Mouse (Mus musculus) ES-E14 (cell line): ENCODE measurements at regions not wholly inside any gene's neighbourhood (a gene's known extent, or its start where the extent isn't known, plus 50 kb on each side); places are given as distances from the start of the nearest gene placed in this dataset.

ENCODE experiments used
- DNase-seq: peaks from one replicate; pipeline ENCODE4 v3.0.0-alpha.2; 2013; ENCODE audit warnings: low read depth, low spot score
- H3K27ac ChIP-seq: 2 replicates; pipeline ENCODE4 v1.5.1; 2012; ENCODE audit warnings: low read depth, mild to moderate bottlenecking, low read length, moderate library complexity, mixed read lengths; ENCODE audit not compliant: poor library complexity, insufficient read depth, severe bottlenecking
- H3K36me3 ChIP-seq: 2 replicates; pipeline ENCODE4 v1.6.1; 2012; ENCODE audit warnings: mild to moderate bottlenecking, low read length, moderate library complexity, mixed read lengths; ENCODE audit not compliant: control insufficient read depth, poor library complexity, insufficient read depth, severe bottlenecking
- H3K4me1 ChIP-seq, 2 experiments: fragments of 150-350 bp in 1 of 2; sonication (generic) in 1 of 2; 2 replicates each; pipeline ENCODE4 v1.6.1; 2012; ENCODE audit warnings: low read length in 2 of 2, mild to moderate bottlenecking in 1 of 2, mixed read lengths in 1 of 2; ENCODE audit not compliant: control insufficient read depth in 2 of 2, insufficient read depth in 2 of 2, poor library complexity in 1 of 2
- H3K4me3 ChIP-seq, 2 experiments: fragments of 150-350 bp in 1 of 2; sonication (generic) in 1 of 2; 2 replicates each; pipeline ENCODE4 v1.5.1; 2012; ENCODE audit warnings: low read length in 2 of 2, low read depth in 1 of 2, mild to moderate bottlenecking in 1 of 2, mixed read lengths in 1 of 2; ENCODE audit not compliant: insufficient read depth in 1 of 2, poor library complexity in 1 of 2, severe bottlenecking in 1 of 2
- H3K9ac ChIP-seq: 2 replicates; pipeline ENCODE4 v1.6.1; 2012; ENCODE audit warnings: low read depth, mild to moderate bottlenecking, low read length, mixed read lengths; ENCODE audit not compliant: poor library complexity, insufficient read depth, severe bottlenecking
- H3K9me3 ChIP-seq: fragments of 150-350 bp; sonication (generic); 2 replicates; pipeline ENCODE4 v1.6.1; 2012; ENCODE audit warnings: low read depth, mild to moderate bottlenecking, low read length; ENCODE audit not compliant: control insufficient read depth, insufficient read depth
- CHD2 ChIP-seq: IDR thresholded peaks from 2 replicates; pipeline ENCODE4 v1.6.1; 2014; ENCODE audit warnings: mild to moderate bottlenecking, low read depth, low read length, inconsistent platforms
- HCFC1 ChIP-seq: IDR thresholded peaks from 2 replicates; pipeline ENCODE4 v1.6.1; 2012; ENCODE audit warnings: low read length, inconsistent platforms, borderline replicate concordance; ENCODE audit not compliant: insufficient read depth
- MAFK ChIP-seq: IDR thresholded peaks from 2 replicates; pipeline ENCODE4 v1.6.1; 2014; ENCODE audit warnings: mild to moderate bottlenecking, low read depth, low read length, inconsistent platforms; ENCODE audit not compliant: insufficient read depth
- ZC3H11A ChIP-seq: IDR thresholded peaks from 2 replicates; pipeline ENCODE4 v1.6.1; 2012; ENCODE audit warnings: low read depth, mild to moderate bottlenecking, inconsistent platforms, low read length, borderline replicate concordance
- ZNF384 ChIP-seq: IDR thresholded peaks from 2 replicates; pipeline ENCODE4 v1.6.1; 2012; ENCODE audit warnings: low read depth, low read length, inconsistent platforms
- in situ Hi-C, 2 experiments: fragments of 600-800 bp; cut with MboI; formaldehyde crosslinking; loops; one replicate each; pipeline ENCODE4 v1.15.1; 2025; ENCODE audit warnings: low sequenced_read_pairs in 2 of 2, inconsistent platforms in 1 of 2; ENCODE audit not compliant: unreplicated experiment in 2 of 2

GRCm38 (mm10) chr14:58910846-58911245, 231.8 kb downstream of the 1700129C05Rik start:
- no peaks in the 10 kb centered on the region for H3K36me3 ChIP-seq
- TF ChIP-seq ZC3H11A (no peak), MAFK (no peak), HCFC1 (no peak), CHD2 (no peak), ZNF384 (no peak)
- in situ Hi-C loops, result no loop called here
- no peaks in the 10 kb centered on the region for H3K9me3 ChIP-seq
- no peak overlapping the region for H3K27ac ChIP-seq
- DNase-seq, result no peak
- no peak overlapping the region for H3K9ac ChIP-seq
- no peaks in the 10 kb centered on the region for H3K4me1 ChIP-seq
- H3K4me3 ChIP-seq, result no peak overlapping the region

GRCm38 (mm10) chr14:58907932-58908331, 234.8 kb downstream of the 1700129C05Rik start:
- H3K4me3 ChIP-seq, result no peak overlapping the region
- no peak for TF ChIP-seq MAFK
- TF ChIP-seq HCFC1, result no peak
- no peak for TF ChIP-seq ZNF384
- no peak for TF ChIP-seq CHD2
- no peak for TF ChIP-seq ZC3H11A
- DNase-seq, result no peak

GRCm38 (mm10) chr14:58907359-58907758, 235.3 kb downstream of the 1700129C05Rik start:
- H3K4me3 ChIP-seq, result no peak overlapping the region
- in situ Hi-C loops, result no loop called here
- H3K9ac ChIP-seq, result no peak overlapping the region
- no peak for TF ChIP-seq MAFK
- no peak for TF ChIP-seq HCFC1
- TF ChIP-seq ZC3H11A, result no peak
- no peak for DNase-seq
- no peaks in the 10 kb centered on the region for H3K4me1 ChIP-seq
- H3K27ac ChIP-seq, result no peak overlapping the region
- H3K36me3 ChIP-seq, result no peaks in the 10 kb centered on the region
- no peaks in the 10 kb centered on the region for H3K9me3 ChIP-seq

More at GRCm38 (mm10) chr14:58907932-58908331, 234.8 kb downstream of the 1700129C05Rik start:
- in situ Hi-C loops, result no loop called here
- Histone ChIP-seq H3K27ac (no peak overlapping the region), H3K36me3 (no peaks in the 10 kb centered on the region), H3K9ac (no peak overlapping the region), H3K4me1 (no peaks in the 10 kb centered on the region), H3K9me3 (no peaks in the 10 kb centered on the region)

GRCm38 (mm10) chr14:58906631-58907030, 236.1 kb downstream of the 1700129C05Rik start:
- no peaks in the 10 kb centered on the region for H3K9me3 ChIP-seq
- in situ Hi-C loops, result no loop called here

DNA sequence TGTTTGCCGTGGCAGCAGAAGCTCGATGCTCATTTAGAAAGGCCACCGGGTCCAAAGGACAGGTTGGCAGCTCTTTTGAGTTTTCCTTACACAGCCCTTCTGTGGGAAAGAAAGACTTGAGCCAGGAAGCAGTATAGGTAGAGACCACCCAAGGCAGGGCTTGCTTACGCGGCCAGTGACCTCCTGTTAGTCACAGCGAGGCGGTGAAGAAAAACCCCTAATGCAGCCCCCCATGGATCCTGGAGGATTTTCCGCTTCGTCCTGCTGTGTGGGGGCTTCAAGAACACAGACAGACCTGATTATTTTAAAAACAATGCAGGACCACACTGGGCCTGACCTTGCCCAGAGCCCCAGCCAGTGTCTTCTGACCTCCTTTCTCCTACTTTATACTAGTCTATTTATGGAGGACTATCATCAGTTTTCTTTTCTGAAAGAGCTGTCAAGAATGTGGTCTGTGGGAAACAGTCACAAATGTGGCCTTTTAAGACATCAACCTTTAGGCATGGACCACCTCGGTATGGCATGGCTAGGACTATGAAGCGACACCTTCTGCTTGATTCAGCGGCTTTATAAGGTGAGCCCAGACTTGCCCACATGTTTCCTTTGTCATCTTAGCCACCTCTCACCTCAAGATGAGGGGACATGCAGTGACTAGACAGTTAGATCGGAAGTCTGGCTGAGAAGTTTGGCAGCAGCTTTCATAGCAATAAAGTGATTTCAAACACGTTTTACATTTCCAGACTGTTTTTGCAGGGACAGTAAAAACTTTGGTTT, 274.3 kb downstream of the 1700129C05Rik start:
- Histone ChIP-seq H3K27ac (no peak overlapping the region), H3K9me3 (no peaks in the 10 kb centered on the region), H3K4me3 (no peak overlapping the region), H3K36me3 (no peaks in the 10 kb centered on the region), H3K4me1 (no peaks in the 10 kb centered on the region), H3K9ac (no peak overlapping the region)
- in situ Hi-C loops, result no loop called here
- TF ChIP-seq ZNF384, result no peak
- TF ChIP-seq CHD2, result no peak
- TF ChIP-seq HCFC1, result no peak
- TF ChIP-seq ZC3H11A, result no peak
- no peak for TF ChIP-seq MAFK
- no peak for DNase-seq

More at GRCm38 (mm10) chr14:58906631-58907030, 236.1 kb downstream of the 1700129C05Rik start:
- H3K4me3 ChIP-seq, result no peak overlapping the region
- no peak for TF ChIP-seq MAFK
- H3K27ac ChIP-seq, result no peak overlapping the region
- H3K4me1 ChIP-seq, result no peaks in the 10 kb centered on the region
- H3K9ac ChIP-seq, result no peak overlapping the region
- no peak for DNase-seq
- no peaks in the 10 kb centered on the region for H3K36me3 ChIP-seq
